In genomic region chr9:16486229-16486628, GRCm38 (mm10) we compare ENCODE assay signal across 26 mouse cellular contexts. TPM values are rescaled to one million over a fixed set of nuclear protein-coding genes. Genes with fewer than 3 reads are reported as not detected.
DNase-seq lines count a peak whose midpoint lies in the region; ATAC-seq lines count a peak whose summit lies in the region.
"Had no signal": no experiment of that assay in that cellular context is flagged by ENCODE, and none has a peak within 500 bp of the region (broad histone marks: within the 10 kb centered on the region; RNA-seq: fewer than 3 reads in every experiment).

No protein-coding gene starts in this region.

- peak overlapping the region; percentile 62; the same call in 1 of the 2 replicates for H3K27ac ChIP-seq in hindbrain, embryonic 10.5 days
- no peak overlapping the region for H3K27ac ChIP-seq in hindbrain, embryonic 14.5 days
- H3K27ac ChIP-seq in hindbrain, embryonic 12.5 days, result peak overlapping the region; percentile 79
- H3K27ac ChIP-seq in hindbrain, embryonic 16.5 days (ENCODE audit: low read depth, low read length), result no peak overlapping the region
- H3K27ac ChIP-seq in midbrain, embryonic 13.5 days, result peak overlapping the region; percentile 56; the same call in 1 of the 2 replicates
- no peak overlapping the region; the same call in 1 of the 2 replicates for H3K27ac ChIP-seq in midbrain, embryonic 10.5 days (replicated peaks)
- H3K27ac ChIP-seq in neural tube, embryonic 13.5 days (replicated peaks), result 0 out of 2 replicates have a peak overlapping the region, but pooled peaks have one; percentile 23
- H3K27ac ChIP-seq: embryonic facial prominence, embryonic 13.5 days; embryonic facial prominence, embryonic 15.5 days; forebrain, embryonic 10.5 days had no signal

- no peaks in the 10 kb centered on the region for H3K27me3 ChIP-seq in hindbrain, embryonic 10.5 days (ENCODE audit: insufficient read depth, poor library complexity, severe bottlenecking)
- H3K27me3 ChIP-seq in hindbrain, embryonic 14.5 days (ENCODE audit: control insufficient read depth, insufficient read depth, low read length), result no peaks in the 10 kb centered on the region
- no peaks in the 10 kb centered on the region for H3K27me3 ChIP-seq in hindbrain, embryonic 12.5 days
- H3K27me3 ChIP-seq in hindbrain, embryonic 16.5 days (replicated peaks; ENCODE audit: control insufficient read depth, insufficient read depth, low read length), result no peaks in the 10 kb centered on the region
- H3K27me3 ChIP-seq in midbrain, embryonic 13.5 days, result no peaks in the 10 kb centered on the region
- H3K27me3 ChIP-seq in midbrain, embryonic 10.5 days (ENCODE audit: low read depth, poor library complexity, severe bottlenecking), result no peaks in the 10 kb centered on the region
- H3K27me3 ChIP-seq in neural tube, embryonic 13.5 days, result no peaks in the 10 kb centered on the region
- H3K27me3 ChIP-seq: embryonic facial prominence, embryonic 13.5 days; embryonic facial prominence, embryonic 15.5 days; forebrain, embryonic 12.5 days had no signal

- 85% methylated on average over 1 of the region's 1 CpGs for WGBS in hindbrain, embryonic 10.5 days
- WGBS in hindbrain, embryonic 14.5 days, result 84% methylated on average over 1 of the region's 1 CpGs
- WGBS in hindbrain, embryonic 12.5 days, result 90% methylated on average over 1 of the region's 1 CpGs
- WGBS in hindbrain, embryonic 16.5 days, result 89% methylated on average over 1 of the region's 1 CpGs
- 95% methylated on average over 1 of the region's 1 CpGs for WGBS in midbrain, embryonic 13.5 days
- WGBS in midbrain, embryonic 10.5 days, result 85% methylated on average over 1 of the region's 1 CpGs
- WGBS in neural tube, embryonic 13.5 days, result 87% methylated on average over 1 of the region's 1 CpGs

- DNase-seq in hindbrain, embryonic 10.5 days (ENCODE audit: low spot score), result no peak
- DNase-seq in hindbrain, embryonic 14.5 days (ENCODE audit: low spot score), result no peak
- no peak for DNase-seq in midbrain, embryonic 10.5 days (ENCODE audit: low spot score)
- no peak for DNase-seq in neural tube, embryonic 10.5 days (ENCODE audit: extremely low spot score, low spot score)
- DNase-seq: adrenal gland, adult 2 months; adrenal gland, postnatal 10 days; adrenal gland, postnatal 25 days; B cell, adult 2 months; cerebellum, adult 11 months; cerebellum, adult 18-20 months; cerebellum, adult 8-10 months; cerebellum, adult 9-11 months; cerebellum, postnatal 14 days; cerebellum, postnatal 36 days; embryo, embryonic 11 days had no signal

- peaks cover 46% of the 10 kb centered on the region for H3K4me1 ChIP-seq in hindbrain, embryonic 10.5 days (replicated peaks)
- peaks cover 39% of the 10 kb centered on the region for H3K4me1 ChIP-seq in hindbrain, embryonic 14.5 days (replicated peaks; ENCODE audit: control insufficient read depth, insufficient read depth, low read length)
- peaks cover 30% of the 10 kb centered on the region for H3K4me1 ChIP-seq in hindbrain, embryonic 12.5 days
- H3K4me1 ChIP-seq in hindbrain, embryonic 16.5 days (ENCODE audit: control insufficient read depth, insufficient read depth, low read depth, low read length), result peaks cover 9% of the 10 kb centered on the region
- peaks cover 57% of the 10 kb centered on the region for H3K4me1 ChIP-seq in midbrain, embryonic 13.5 days (replicated peaks)
- peaks cover 37% of the 10 kb centered on the region for H3K4me1 ChIP-seq in midbrain, embryonic 10.5 days
- H3K4me1 ChIP-seq in neural tube, embryonic 13.5 days (replicated peaks), result peaks cover 53% of the 10 kb centered on the region
- H3K4me1 ChIP-seq: embryonic facial prominence, embryonic 15.5 days had no signal

- no peak overlapping the region for H3K4me3 ChIP-seq in hindbrain, embryonic 10.5 days
- H3K4me3 ChIP-seq in hindbrain, embryonic 14.5 days (replicated peaks; ENCODE audit: low read length), result no peak overlapping the region
- no peak overlapping the region for H3K4me3 ChIP-seq in hindbrain, embryonic 12.5 days
- H3K4me3 ChIP-seq in hindbrain, embryonic 16.5 days (ENCODE audit: low read length), result no peak overlapping the region
- no peak overlapping the region for H3K4me3 ChIP-seq in midbrain, embryonic 13.5 days (replicated peaks)
- no peak overlapping the region for H3K4me3 ChIP-seq in midbrain, embryonic 10.5 days
- no peak overlapping the region for H3K4me3 ChIP-seq in neural tube, embryonic 13.5 days
- H3K4me3 ChIP-seq: embryonic facial prominence, embryonic 13.5 days; embryonic facial prominence, embryonic 15.5 days; erythroblast, embryonic 14.5 days; forebrain, embryonic 10.5 days; forebrain, embryonic 12.5 days had no signal

- H3K36me3 ChIP-seq in hindbrain, embryonic 10.5 days, result no peaks in the 10 kb centered on the region
- no peaks in the 10 kb centered on the region for H3K36me3 ChIP-seq in hindbrain, embryonic 14.5 days (replicated peaks; ENCODE audit: control insufficient read depth, insufficient read depth)
- no peaks in the 10 kb centered on the region for H3K36me3 ChIP-seq in hindbrain, embryonic 12.5 days
- H3K36me3 ChIP-seq in hindbrain, embryonic 16.5 days (ENCODE audit: control insufficient read depth, insufficient read depth, low read length), result no peaks in the 10 kb centered on the region
- H3K36me3 ChIP-seq in midbrain, embryonic 13.5 days, result no peaks in the 10 kb centered on the region
- H3K36me3 ChIP-seq in midbrain, embryonic 10.5 days, result no peaks in the 10 kb centered on the region
- no peaks in the 10 kb centered on the region for H3K36me3 ChIP-seq in neural tube, embryonic 13.5 days
- H3K36me3 ChIP-seq: embryonic facial prominence, embryonic 13.5 days; embryonic facial prominence, embryonic 15.5 days; forebrain, embryonic 10.5 days; forebrain, embryonic 12.5 days had no signal

- ATAC-seq in hindbrain, embryonic 14.5 days (ENCODE audit: low FRiP score), result no peak
- ATAC-seq in hindbrain, embryonic 12.5 days (ENCODE audit: low FRiP score), result no peak
- ATAC-seq in hindbrain, embryonic 16.5 days, result no peak
- ATAC-seq in midbrain, embryonic 13.5 days, result no peak
- ATAC-seq in neural tube, embryonic 13.5 days (ENCODE audit: low read depth), result no peak
- ATAC-seq: CD4-positive, CD25-positive, alpha-beta regulatory T cell, adult 4 months; forebrain, embryonic 14.5 days had no signal

- H3K4me2 ChIP-seq in hindbrain, embryonic 14.5 days (replicated peaks), result no peak overlapping the region
- H3K4me2 ChIP-seq in hindbrain, embryonic 12.5 days (replicated peaks), result no peak overlapping the region
- H3K4me2 ChIP-seq in hindbrain, embryonic 16.5 days (ENCODE audit: low read length), result no peak overlapping the region
- H3K4me2 ChIP-seq in midbrain, embryonic 13.5 days (replicated peaks), result no peak overlapping the region
- H3K4me2 ChIP-seq in neural tube, embryonic 13.5 days, result no peak overlapping the region
- H3K4me2 ChIP-seq: embryonic facial prominence, embryonic 13.5 days; embryonic facial prominence, embryonic 15.5 days had no signal

- no peak overlapping the region for H3K9ac ChIP-seq in hindbrain, embryonic 14.5 days
- H3K9ac ChIP-seq in hindbrain, embryonic 12.5 days, result no peak overlapping the region
- no peak overlapping the region for H3K9ac ChIP-seq in hindbrain, embryonic 16.5 days (ENCODE audit: low read depth, low read length)
- H3K9ac ChIP-seq in midbrain, embryonic 13.5 days (replicated peaks), result no peak overlapping the region
- no peak overlapping the region for H3K9ac ChIP-seq in neural tube, embryonic 13.5 days
- H3K9ac ChIP-seq: embryonic facial prominence, embryonic 13.5 days; embryonic facial prominence, embryonic 15.5 days; forebrain, embryonic 12.5 days had no signal

- no peaks in the 10 kb centered on the region for H3K9me3 ChIP-seq in hindbrain, embryonic 10.5 days
- no peaks in the 10 kb centered on the region for H3K9me3 ChIP-seq in hindbrain, embryonic 14.5 days (ENCODE audit: control insufficient read depth, low read length)
- no peaks in the 10 kb centered on the region for H3K9me3 ChIP-seq in hindbrain, embryonic 12.5 days (replicated peaks)
- no peaks in the 10 kb centered on the region for H3K9me3 ChIP-seq in hindbrain, embryonic 16.5 days (ENCODE audit: control insufficient read depth, low read length)
- H3K9me3 ChIP-seq in midbrain, embryonic 13.5 days, result no peaks in the 10 kb centered on the region
- H3K9me3 ChIP-seq in midbrain, embryonic 10.5 days (replicated peaks), result no peaks in the 10 kb centered on the region
- H3K9me3 ChIP-seq in neural tube, embryonic 13.5 days, result no peaks in the 10 kb centered on the region
- H3K9me3 ChIP-seq: embryonic facial prominence, embryonic 13.5 days; embryonic facial prominence, embryonic 15.5 days; forebrain, embryonic 10.5 days; forebrain, embryonic 12.5 days had no signal

RNA-seq across cellular contexts. Expression of gene Fat3, which starts 14.9 kb away (rescaled TPM):
- polyA plus RNA-seq in hindbrain, embryonic 10.5 days (2016; fragmentation: Nextera tagmentation; extraction: Ambion mirVana), result 5.9 and 6.5 TPM in 2 replicates
- 17.5 and 18.7 TPM in 2 replicates for polyA plus RNA-seq in hindbrain, embryonic 14.5 days (2014; fragmentation: Nextera tagmentation; extraction: Ambion mirVana)
- 11.6 and 12.2 TPM in 2 replicates for polyA plus RNA-seq in hindbrain, embryonic 12.5 days (2016; fragmentation: Nextera tagmentation; extraction: Ambion mirVana)
- polyA plus RNA-seq in hindbrain, embryonic 16.5 days (2015; fragmentation: Nextera tagmentation; extraction: Ambion mirVana), result 7.5 and 8.5 TPM in 2 replicates
- polyA plus RNA-seq in midbrain, embryonic 13.5 days (2015; fragmentation: Nextera tagmentation; extraction: Ambion mirVana), result 15.2 and 15.4 TPM in 2 replicates
- polyA plus RNA-seq in midbrain, embryonic 10.5 days (2016; fragmentation: Nextera tagmentation; extraction: Ambion mirVana), result 7.0 and 7.6 TPM in 2 replicates
- polyA plus RNA-seq in neural tube, embryonic 13.5 days (2015; fragmentation: Nextera tagmentation; extraction: Ambion mirVana), result 11.3 and 12.1 TPM in 2 replicates

Comparison
In these comparisons a context has a peak if more than half of its experiments do, and no peak if none do; other contexts are left out.
1. H3K27ac ChIP-seq: peak in hindbrain, embryonic 10.5 days (single experiment), hindbrain, embryonic 12.5 days (single experiment), midbrain, embryonic 13.5 days (single experiment) and neural tube, embryonic 13.5 days (single experiment); none in hindbrain, embryonic 14.5 days (single experiment), hindbrain, embryonic 16.5 days (single experiment) and midbrain, embryonic 10.5 days (single experiment).